Mouse (Mus musculus) spleen, adult 2 months (tissue): ENCODE results near the gene Adgrf1. TPM values are rescaled to one million over a fixed set of nuclear protein-coding genes. Genes with fewer than 3 reads are reported as not detected.

Experiments used
- DNase-seq, 2 experiments: peaks; one replicate each; pipeline versions ENCODE4 v3.0.0 to v3.0.0-alpha.2; 2012 to 2021; ENCODE audit warnings: low spot score in 2 of 2, low read depth in 1 of 2
- H3K27ac ChIP-seq: fragments of 200-500 bp; 2 replicates; pipeline ENCODE4 v1.5.1; 2012; ENCODE audit warnings: low read length, inconsistent platforms; ENCODE audit not compliant: insufficient read depth
- H3K27me3 ChIP-seq: fragments of 200-500 bp; 2 replicates; pipeline ENCODE4 v1.6.1; 2012; ENCODE audit warnings: mild to moderate bottlenecking, moderate library complexity, low read length, inconsistent platforms; ENCODE audit not compliant: control insufficient read depth, insufficient read depth
- H3K36me3 ChIP-seq: fragments of 200-500 bp; 2 replicates; pipeline ENCODE4 v1.6.1; 2012; ENCODE audit warnings: mild to moderate bottlenecking, low read length, inconsistent platforms; ENCODE audit not compliant: control insufficient read depth, insufficient read depth
- H3K4me1 ChIP-seq: fragments of 200-500 bp; 2 replicates; pipeline ENCODE4 v1.6.1; 2011; ENCODE audit warnings: inconsistent platforms; ENCODE audit not compliant: control insufficient read depth, insufficient read depth, insufficient read length
- H3K4me3 ChIP-seq: fragments of 200-500 bp; 2 replicates; pipeline ENCODE4 v1.5.1; 2011; ENCODE audit warnings: mild to moderate bottlenecking, inconsistent platforms; ENCODE audit not compliant: insufficient read depth, insufficient read length; ENCODE audit errors: extremely low read depth
- CTCF ChIP-seq: fragments of 200-500 bp; IDR thresholded peaks from 2 replicates; pipeline ENCODE4 v1.5.1; 2011; ENCODE audit warnings: mild to moderate bottlenecking, inconsistent platforms; ENCODE audit not compliant: insufficient read depth, insufficient read length, insufficient replicate concordance; ENCODE audit errors: extremely low read depth
- POLR2A ChIP-seq: fragments of 200-500 bp; IDR thresholded peaks from 2 replicates; pipeline ENCODE4 v1.6.1; 2011; ENCODE audit warnings: low read depth, low read length, inconsistent platforms
- WGBS: fragments of 180-500 bp; shearing (Covaris S2); methylation state at CpG from one replicate; pipeline ENCODE4 v1.1.7; 2018; 5-methylcytosine and 5-hydroxymethylcytosine counted together
- polyA plus RNA-seq: library from polyadenylated mRNA; depleted of rRNA; stranded (reverse); fragments of >200 nt; gene quantifications from 2 replicates; pipeline ENCODE4 v1.2.3, GENCODE M21; 2012; rRNA removed

The Adgrf1 gene
- polyA plus RNA-seq, 1 experiment, result not detected

GRCm38 (mm10) chr17:43366486-43366885 is 96.4 kb downstream of the Adgrf1 start:
- TF ChIP-seq POLR2A, result no peak
- TF ChIP-seq CTCF, result no peak
- H3K4me3 ChIP-seq, result no peak overlapping the region
- DNase-seq, result no peak
- no peak overlapping the region for H3K27ac ChIP-seq
- H3K27me3 ChIP-seq, result peaks cover 2% of the 10 kb centered on the region; the same call in 1 of the 2 replicates
- no peaks in the 10 kb centered on the region for H3K36me3 ChIP-seq
- WGBS, result 62% methylated on average over 9 of the region's 9 CpGs
- no peaks in the 10 kb centered on the region; the same call in 1 of the 2 replicates for H3K4me1 ChIP-seq

- H3K4me3 ChIP-seq, result no peak overlapping the region
- no peaks in the 10 kb centered on the region for H3K27me3 ChIP-seq
- H3K4me1 ChIP-seq, result no peaks in the 10 kb centered on the region; the same call in 1 of the 2 replicates
- TF ChIP-seq CTCF (no peak), POLR2A (no peak)
- no peak for DNase-seq
- peak overlapping the region; percentile 9; the same call in 1 of the 2 replicates for H3K27ac ChIP-seq
- no peaks in the 10 kb centered on the region for H3K36me3 ChIP-seq
- WGBS, result 80% methylated on average over 5 of the region's 5 CpGs
Observed at GRCm38 (mm10) chr17:43368171-43368576, 98.0 kb downstream of the Adgrf1 start.

- H3K4me1 ChIP-seq, result no peaks in the 10 kb centered on the region; the same call in 1 of the 2 replicates
- 71% methylated on average over 4 of the region's 4 CpGs for WGBS
- DNase-seq, result no peak
- H3K4me3 ChIP-seq, result no peak overlapping the region
- no peaks in the 10 kb centered on the region for H3K36me3 ChIP-seq
- no peaks in the 10 kb centered on the region for H3K27me3 ChIP-seq
- H3K27ac ChIP-seq, result no peak overlapping the region
- TF ChIP-seq POLR2A (no peak), CTCF (no peak)
Observed at GRCm38 (mm10) chr17:43372604-43373003, 102.5 kb downstream of the Adgrf1 start.

- H3K27ac ChIP-seq, result no peak overlapping the region
- no peaks in the 10 kb centered on the region for H3K27me3 ChIP-seq
- WGBS, result 74% methylated on average over 4 of the region's 4 CpGs
- no peaks in the 10 kb centered on the region for H3K4me1 ChIP-seq
- TF ChIP-seq CTCF, result no peak
- DNase-seq, result no peak
- H3K36me3 ChIP-seq, result no peaks in the 10 kb centered on the region
- no peak overlapping the region for H3K4me3 ChIP-seq
Observed at GRCm38 (mm10) chr17:43374020-43374419, 103.9 kb downstream of the Adgrf1 start.

Other genes starting within 250 kb of the Adgrf1 start
- gene Adgrf5, start 90.1 kb downstream of the Adgrf1 start, polyA plus RNA-seq, result 5.0 and 6.1 TPM in 2 replicates
- gene Mep1a, start 232.5 kb downstream of the Adgrf1 start, polyA plus RNA-seq, result 0.05 TPM in 1 of 2 replicates, not detected in the other